Mouse (Mus musculus): ENCODE results near the gene Arl8a.
"Not testable (repeated sequence)": the region's sequence is repeated elsewhere in the genome, so short reads cannot be mapped to it uniquely, and the experiment has no call there.

Arl8a gene

GRCm38 (mm10) chr1:135146077-135146945 is at the start of gene Arl8a:
Gene Arl8a (plus strand): TSS chr1:135146824.
- peak; percentile 79 for DNase-seq (ENCODE audit: low spot score)

- DNase-seq (ENCODE audit: low spot score): no peak
Observed at GRCm38 (mm10) chr1:135097441-135097840, 49.2 kb upstream of the Arl8a start.

GRCm38 (mm10) chr1:135098441-135098840 is 48.2 kb upstream of the Arl8a start:
- DNase-seq (ENCODE audit: low spot score): no peak

DNA sequence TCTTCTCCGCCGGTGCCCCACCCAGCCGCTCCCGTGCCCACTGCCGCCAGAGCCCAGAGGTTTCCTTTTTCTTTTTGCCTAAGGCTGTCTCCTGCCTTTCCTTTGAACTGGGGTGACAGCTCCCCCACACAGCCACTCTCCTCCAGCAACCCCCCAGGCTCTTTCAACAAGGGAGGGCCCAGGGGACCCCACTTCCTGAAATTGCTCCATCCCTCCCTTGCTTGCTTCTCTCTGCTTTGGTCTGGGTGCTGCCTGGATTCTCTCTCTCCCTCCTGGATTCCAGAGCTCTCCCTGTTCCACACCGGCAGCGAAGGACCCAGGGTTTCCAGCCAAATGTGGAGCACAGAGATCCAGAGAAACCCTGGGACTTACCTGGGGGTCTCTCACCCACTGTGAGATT is 46.2 kb upstream of the Arl8a start:
- DNase-seq (ENCODE audit: low spot score): no peak

GRCm38 (mm10) chr1:135105124-135105523 is 41.5 kb upstream of the Arl8a start, which contains the start of gene Lgr6:
Gene Lgr6 (minus strand): TSS chr1:135105276.
- DNase-seq (ENCODE audit: low spot score): peak; percentile 37

- peak; percentile 84 for DNase-seq (ENCODE audit: low spot score)
Observed at GRCm38 (mm10) chr1:135105951-135106350, 40.7 kb upstream of the Arl8a start.

GRCm38 (mm10) chr1:135108611-135109010 is 38.0 kb upstream of the Arl8a start:
- DNase-seq (ENCODE audit: low spot score): peak; percentile 73

DNA sequence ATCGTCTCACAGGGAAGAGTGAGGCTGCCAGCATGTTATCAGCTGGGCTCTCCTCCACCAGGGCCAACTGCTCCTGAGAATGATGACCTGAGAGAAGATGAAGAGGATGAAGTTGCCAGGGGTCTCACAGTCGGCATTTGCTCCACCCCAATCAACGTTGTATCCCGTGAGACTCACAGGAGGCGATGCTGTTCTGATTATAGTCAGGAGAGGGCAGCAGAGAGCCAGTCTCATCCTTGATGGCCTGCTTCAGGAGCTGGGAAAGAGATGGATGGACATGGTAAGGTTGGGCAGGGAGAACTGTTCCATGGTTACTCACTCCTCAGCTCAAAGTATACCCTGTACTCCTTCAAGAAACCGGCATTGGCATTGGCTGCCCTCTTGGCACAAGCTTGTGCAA is 36.5 kb upstream of the Arl8a start:
- DNase-seq (ENCODE audit: low spot score): peak; percentile 91

DNA sequence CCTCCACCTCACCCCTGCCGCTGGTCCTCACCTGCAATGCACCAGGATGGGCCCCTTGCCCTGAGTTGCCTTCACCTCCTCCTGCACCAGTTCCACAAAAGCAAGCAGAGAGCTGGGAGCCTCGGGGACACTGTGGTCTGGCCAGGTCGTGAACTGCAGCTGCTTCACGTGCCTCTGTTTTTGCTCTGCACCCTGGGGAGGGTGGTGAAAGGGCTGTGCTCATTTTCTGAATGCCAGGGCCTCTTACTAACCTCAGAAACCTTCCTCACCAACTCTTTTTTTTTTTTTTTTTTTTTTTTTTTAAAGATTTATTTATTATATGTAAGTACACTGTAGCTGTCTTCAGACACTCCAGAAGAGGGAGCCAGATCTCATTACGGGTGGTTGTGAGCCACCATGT is 35.4 kb upstream of the Arl8a start:
- DNase-seq (ENCODE audit: low spot score): not testable (repeated sequence)

GRCm38 (mm10) chr1:135112661-135113060 is 34.0 kb upstream of the Arl8a start:
- DNase-seq (ENCODE audit: low spot score): peak; percentile 80

DNA sequence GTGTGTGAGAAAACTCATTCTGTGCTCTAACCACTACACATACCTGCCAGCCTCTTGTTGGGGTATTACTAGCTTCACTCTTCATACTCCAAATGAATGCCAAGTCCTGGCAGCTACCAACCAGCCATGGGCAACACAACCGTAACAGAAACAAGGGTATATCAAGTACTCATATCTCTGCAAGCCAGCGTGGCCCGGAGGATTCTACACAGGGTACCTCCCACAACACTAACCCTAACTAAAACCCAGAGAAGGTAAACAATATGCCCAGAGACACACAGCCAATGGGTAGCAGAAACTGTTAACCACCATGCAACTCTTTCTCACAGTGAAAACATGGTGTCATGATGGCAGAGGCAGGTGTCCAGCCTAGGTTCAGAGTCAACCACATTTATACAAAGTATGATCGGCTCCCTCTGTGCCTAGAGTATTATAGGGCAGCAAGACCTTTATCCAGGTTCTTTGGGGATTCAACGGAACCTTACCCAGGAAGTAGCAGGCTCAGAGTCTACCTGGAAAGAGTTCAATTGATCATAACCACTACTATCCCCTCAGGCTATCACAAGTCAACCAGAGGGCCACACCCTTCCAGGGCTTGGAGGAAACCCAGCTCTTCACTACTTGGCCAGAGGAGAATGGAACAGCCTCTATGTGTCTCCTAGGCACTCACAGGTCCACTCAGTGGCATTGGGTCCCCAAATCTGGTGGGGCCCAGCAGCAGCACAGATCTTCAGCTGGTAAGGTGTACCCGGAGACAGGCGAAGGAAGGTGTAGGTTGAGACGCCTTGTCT is 21.9 kb upstream of the Arl8a start:
- DNase-seq (ENCODE audit: low spot score): no peak

GRCm38 (mm10) chr1:135125990-135126389 is 20.6 kb upstream of the Arl8a start:
- no peak for DNase-seq (ENCODE audit: low spot score)

DNA sequence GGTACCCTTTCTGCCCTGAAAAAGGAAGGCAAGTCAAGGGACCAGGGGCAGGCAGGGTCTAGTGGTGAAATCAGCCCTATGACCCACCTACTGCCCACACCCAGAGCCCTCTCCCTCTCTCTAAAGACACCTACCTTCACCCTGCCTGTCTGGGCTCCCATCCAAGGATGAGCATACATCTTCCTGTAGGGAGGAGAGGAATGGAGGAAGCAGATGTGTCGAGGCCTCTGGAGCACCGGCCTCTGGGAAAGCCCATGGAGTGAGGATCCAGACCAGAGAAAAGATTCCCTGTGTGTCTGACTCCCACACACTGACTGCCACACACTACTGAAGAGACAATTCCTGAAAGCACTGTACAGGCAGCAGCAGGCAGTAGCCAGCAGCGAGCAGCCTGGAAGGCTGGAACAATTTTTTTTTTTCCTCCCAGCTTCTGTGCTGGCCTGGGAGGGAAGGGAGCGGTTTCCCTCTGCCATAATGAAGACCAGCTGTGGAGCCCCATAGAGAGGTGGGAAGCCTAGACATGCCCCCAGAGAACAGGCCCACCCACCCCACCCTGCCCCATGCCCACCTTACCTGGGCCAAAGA is 20.1 kb upstream of the Arl8a start:
- no peak for DNase-seq (ENCODE audit: low spot score)

- no peak for DNase-seq (ENCODE audit: low spot score)
Observed at GRCm38 (mm10) chr1:135128011-135128441, 18.6 kb upstream of the Arl8a start.

GRCm38 (mm10) chr1:135128986-135129385 is 17.6 kb upstream of the Arl8a start:
- no peak for DNase-seq (ENCODE audit: low spot score)

DNA sequence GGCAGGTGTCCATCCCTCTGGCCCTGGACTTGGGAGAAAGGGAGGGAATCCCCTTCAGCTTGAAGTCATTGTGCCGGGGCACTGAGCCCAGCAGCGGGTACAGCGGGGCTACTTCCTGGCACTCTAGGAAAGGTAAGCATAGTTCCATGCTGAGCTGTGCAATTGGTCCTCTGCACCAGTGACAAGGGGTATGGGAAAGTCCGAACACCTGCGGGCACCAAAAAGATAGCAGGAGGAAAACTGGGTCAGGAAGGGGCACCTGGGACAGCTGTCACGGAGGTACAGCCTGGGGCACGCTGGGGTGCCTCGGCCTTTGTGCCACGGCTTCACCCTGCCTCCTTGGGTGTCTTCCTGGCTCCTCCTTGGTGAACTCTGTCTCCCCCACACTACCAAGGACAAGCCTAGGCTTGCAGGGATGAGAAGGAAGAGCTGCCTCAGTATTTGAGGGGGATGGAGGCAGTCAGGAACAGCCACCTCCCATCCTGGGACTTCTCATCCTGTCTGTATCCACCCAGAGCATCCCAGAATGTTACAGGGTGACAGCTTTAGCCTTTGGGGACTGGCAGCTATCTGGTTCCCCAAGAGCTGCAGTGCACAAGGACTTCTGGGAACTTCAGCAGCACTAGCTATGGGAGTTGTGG is 17.0 kb upstream of the Arl8a start:
- no peak for DNase-seq (ENCODE audit: low spot score)

- no peak for DNase-seq (ENCODE audit: low spot score)
Observed at GRCm38 (mm10) chr1:135130376-135131018, 16.1 kb upstream of the Arl8a start.

DNA sequence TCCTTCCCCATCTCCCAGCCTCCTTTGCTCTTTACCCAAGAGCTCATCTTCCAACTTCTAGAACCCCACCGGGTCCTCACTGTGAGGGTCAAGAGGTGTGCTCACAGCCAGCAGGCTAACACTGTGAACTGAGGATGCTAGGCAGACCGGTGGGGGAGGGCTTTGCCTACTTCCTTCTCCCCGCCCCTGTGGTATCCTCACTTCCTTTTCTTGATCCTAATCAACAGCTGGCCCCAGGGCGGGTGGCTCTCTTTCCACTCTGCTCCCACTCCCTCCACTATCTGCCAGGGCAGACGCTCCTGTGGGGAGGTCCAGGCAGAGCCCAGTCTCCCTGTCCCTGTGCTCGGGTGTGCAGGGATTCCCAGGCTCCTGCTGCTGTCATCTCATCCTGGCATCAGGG is 15.6 kb upstream of the Arl8a start:
- no peak for DNase-seq (ENCODE audit: low spot score)

DNA sequence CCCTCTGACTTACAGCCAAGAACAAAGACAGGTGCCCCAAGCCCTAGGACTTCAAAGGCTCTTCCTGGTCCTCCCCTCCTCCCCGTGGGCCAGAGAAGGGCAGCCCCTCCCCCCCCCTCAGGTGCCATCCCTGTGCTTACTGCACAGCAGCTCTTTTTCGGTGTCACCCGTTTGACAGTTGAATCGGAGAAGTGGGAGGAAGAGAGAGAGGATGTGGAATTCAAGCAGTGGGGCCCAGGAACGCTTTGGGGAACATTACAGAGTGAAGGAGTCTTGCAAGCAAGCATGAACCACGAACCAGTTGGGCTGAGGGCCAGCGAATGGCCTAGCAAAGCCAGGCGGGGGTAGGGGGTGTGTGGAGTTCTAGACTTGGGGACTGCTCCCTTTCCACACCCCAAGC is 15.1 kb upstream of the Arl8a start:
- no peak for DNase-seq (ENCODE audit: low spot score)

- DNase-seq (ENCODE audit: low spot score): peak; percentile 59
Observed at GRCm38 (mm10) chr1:135132473-135132872, 14.2 kb upstream of the Arl8a start, which contains the start of gene Ptpn7. Gene Ptpn7 (plus strand): TSS chr1:135132700.

DNA sequence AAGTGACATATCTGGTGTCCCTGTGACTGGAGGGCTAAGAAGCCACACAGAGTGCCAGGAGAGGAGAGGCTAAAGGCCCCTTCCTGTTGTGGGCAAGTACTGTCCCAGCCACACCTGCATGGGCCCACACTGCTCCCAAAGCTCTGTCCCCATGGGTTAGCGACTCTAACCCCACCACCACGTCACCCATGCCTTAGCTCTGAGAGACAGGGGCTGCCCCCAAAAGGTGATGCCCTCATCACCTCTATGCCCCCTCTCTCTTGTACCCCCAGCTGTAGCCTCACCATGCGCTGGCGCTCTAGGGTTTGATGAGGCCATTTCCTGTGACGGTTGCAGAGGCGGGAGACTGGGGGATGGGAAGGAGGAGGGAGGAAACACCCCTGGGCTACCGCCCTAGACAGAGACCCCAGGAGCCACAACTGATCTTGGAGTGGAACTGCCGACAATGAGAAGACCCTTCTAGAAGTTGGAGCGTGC is 13.7 kb upstream of the Arl8a start:
- DNase-seq (ENCODE audit: low spot score): no peak
